Mouse (Mus musculus): ENCODE measurements around the gene Scube3. TPM values are rescaled to one million over a fixed set of nuclear protein-coding genes. Genes with fewer than 3 reads are reported as not detected.

The Scube3 gene
- total RNA-seq, 1 experiment from 2014 or later: 1.0 TPM

GRCm38 (mm10) chr17:28170460-28171305, 28.7 kb downstream of the Scube3 start:
- no peak for ATAC-seq (replicated peaks; ENCODE audit: low read depth, poor library complexity, severe bottlenecking)

- ATAC-seq (replicated peaks; ENCODE audit: low read depth, poor library complexity, severe bottlenecking): no peak
Observed at GRCm38 (mm10) chr17:28172690-28173089, 30.7 kb downstream of the Scube3 start.

GRCm38 (mm10) chr17:28176775-28177539, 35.0 kb downstream of the Scube3 start, which contains the start of gene Zfp523:
Gene Zfp523, plus strand, starts transcription at chr17:28177129.
- peak; percentile 52 for ATAC-seq (replicated peaks; ENCODE audit: low read depth, poor library complexity, severe bottlenecking)

- no peak for ATAC-seq (replicated peaks; ENCODE audit: low read depth, poor library complexity, severe bottlenecking)
Observed at GRCm38 (mm10) chr17:28177540-28178046, 35.7 kb downstream of the Scube3 start.

- ATAC-seq (replicated peaks; ENCODE audit: low read depth, poor library complexity, severe bottlenecking): no peak
Observed at GRCm38 (mm10) chr17:28180331-28180730, 38.4 kb downstream of the Scube3 start.

- ATAC-seq (replicated peaks; ENCODE audit: low read depth, poor library complexity, severe bottlenecking): peak; percentile 47; the same call in 1 of the 2 replicates
Observed at GRCm38 (mm10) chr17:28180783-28181544, 39.0 kb downstream of the Scube3 start.

- ATAC-seq (replicated peaks; ENCODE audit: low read depth, poor library complexity, severe bottlenecking): peak; percentile 43
Observed at GRCm38 (mm10) chr17:28184971-28185638, 43.2 kb downstream of the Scube3 start.

- no peak for ATAC-seq (replicated peaks; ENCODE audit: low read depth, poor library complexity, severe bottlenecking)
Observed at GRCm38 (mm10) chr17:28188313-28188712, 46.4 kb downstream of the Scube3 start.

GRCm38 (mm10) chr17:28192754-28193153, 50.8 kb downstream of the Scube3 start:
- no peak for ATAC-seq (replicated peaks; ENCODE audit: low read depth, poor library complexity, severe bottlenecking)

- no peak for ATAC-seq (replicated peaks; ENCODE audit: low read depth, poor library complexity, severe bottlenecking)
Observed at GRCm38 (mm10) chr17:28193559-28193958, 51.6 kb downstream of the Scube3 start.

GRCm38 (mm10) chr17:28195033-28195432, 53.1 kb downstream of the Scube3 start:
- no peak for ATAC-seq (replicated peaks; ENCODE audit: low read depth, poor library complexity, severe bottlenecking)

GRCm38 (mm10) chr17:28197646-28198045, 55.7 kb downstream of the Scube3 start:
- ATAC-seq (replicated peaks; ENCODE audit: low read depth, poor library complexity, severe bottlenecking): no peak

- ATAC-seq (replicated peaks; ENCODE audit: low read depth, poor library complexity, severe bottlenecking): no peak
Observed at GRCm38 (mm10) chr17:28201982-28202381, 60.0 kb downstream of the Scube3 start.

GRCm38 (mm10) chr17:28204052-28204720, 62.2 kb downstream of the Scube3 start:
- peak; percentile 33; the same call in 1 of the 2 replicates for ATAC-seq (replicated peaks; ENCODE audit: low read depth, poor library complexity, severe bottlenecking)

GRCm38 (mm10) chr17:28205443-28205842, 63.5 kb downstream of the Scube3 start:
- no peak for ATAC-seq (replicated peaks; ENCODE audit: low read depth, poor library complexity, severe bottlenecking)

- peak; percentile 4 for ATAC-seq (replicated peaks; ENCODE audit: low read depth, poor library complexity, severe bottlenecking)
Observed at GRCm38 (mm10) chr17:28207092-28207491, 65.2 kb downstream of the Scube3 start.

GRCm38 (mm10) chr17:28207591-28208313, 65.8 kb downstream of the Scube3 start, which contains the start of gene Def6:
Gene Def6, plus strand, starts transcription at chr17:28207778.
- peak; percentile 68 for ATAC-seq (replicated peaks; ENCODE audit: low read depth, poor library complexity, severe bottlenecking)

- ATAC-seq (replicated peaks; ENCODE audit: low read depth, poor library complexity, severe bottlenecking): no peak
Observed at GRCm38 (mm10) chr17:28208314-28208612, 66.3 kb downstream of the Scube3 start.
